Mouse (Mus musculus) erythroblast, embryonic 14.5 days (primary cell): ENCODE results near the gene C530025M09Rik. TPM values are rescaled to one million over a fixed set of nuclear protein-coding genes. Genes with fewer than 3 reads are reported as not detected.

Source experiments
- H3K27me3 ChIP-seq: 2 replicates; pipeline ENCODE4 v1.6.1; 2012; ENCODE audit warnings: inconsistent platforms; ENCODE audit not compliant: control insufficient read depth
- H3K36me3 ChIP-seq: 2 replicates; pipeline ENCODE4 v1.6.1; 2012; ENCODE audit warnings: mild to moderate bottlenecking, inconsistent platforms; ENCODE audit not compliant: control insufficient read depth
- H3K4me1 ChIP-seq: 2 replicates; pipeline ENCODE4 v1.6.1; 2012; ENCODE audit warnings: inconsistent platforms; ENCODE audit not compliant: control insufficient read depth
- H3K4me3 ChIP-seq: replicated peaks from 2 replicates; pipeline ENCODE3; 2012; ENCODE audit warnings: moderate library complexity, mild to moderate bottlenecking, inconsistent platforms
- H3K9me3 ChIP-seq: 2 replicates; pipeline ENCODE4 v1.6.1; 2012; ENCODE audit warnings: low read length, inconsistent platforms, mixed read lengths; ENCODE audit not compliant: control insufficient read depth
- GATA1 ChIP-seq: IDR thresholded peaks from 2 replicates; pipeline ENCODE4 v1.6.1; 2012; ENCODE audit warnings: low read length, inconsistent platforms, mixed read lengths
- TAL1 ChIP-seq: IDR thresholded peaks from 3 replicates; pipeline ENCODE4 v1.6.1; 2012; ENCODE audit warnings: low read length, inconsistent platforms, mixed read lengths
- polyA plus RNA-seq: library from polyadenylated mRNA; stranded (reverse); fragments of >175 nt; gene quantifications from 2 replicates; pipeline ENCODE4 v1.2.3, GENCODE M21; 2012

Gene C530025M09Rik
- not detected in 2 replicates for polyA plus RNA-seq

GRCm38 (mm10) chr2:149830536-149831458 lies at the start of gene C530025M09Rik:
Gene C530025M09Rik (minus strand): TSS chr2:149831213.
- Histone ChIP-seq H3K27me3 (peaks cover 38% of the 10 kb centered on the region), H3K36me3 (no peaks in the 10 kb centered on the region), H3K4me1 (no peaks in the 10 kb centered on the region), H3K4me3 (no peak within 1 kb of the TSS), H3K9me3 (peaks cover 3% of the 10 kb centered on the region; the same call in 1 of the 2 replicates)
- TF ChIP-seq TAL1: no peak
- TF ChIP-seq GATA1: no peak

- no peaks in the 10 kb centered on the region for H3K36me3 ChIP-seq
- no peaks in the 10 kb centered on the region for H3K27me3 ChIP-seq
- TF ChIP-seq GATA1 (no peak), TAL1 (no peak)
- H3K9me3 ChIP-seq: peaks cover 7% of the 10 kb centered on the region
- no peaks in the 10 kb centered on the region for H3K4me1 ChIP-seq
- no peak overlapping the region for H3K4me3 ChIP-seq
These were observed 46.9 kb upstream of the C530025M09Rik start for GRCm38 (mm10) chr2:149877954-149878353.

- Histone ChIP-seq H3K4me3 (no peak overlapping the region), H3K27me3 (no peaks in the 10 kb centered on the region), H3K4me1 (no peaks in the 10 kb centered on the region), H3K9me3 (peaks cover 12% of the 10 kb centered on the region), H3K36me3 (no peaks in the 10 kb centered on the region)
- no peak for TF ChIP-seq TAL1
These were observed 42.3 kb upstream of the C530025M09Rik start for GRCm38 (mm10) chr2:149873346-149873745.

GRCm38 (mm10) chr2:149872496-149872895 lies 41.5 kb upstream of the C530025M09Rik start:
- Histone ChIP-seq H3K27me3 (no peaks in the 10 kb centered on the region), H3K4me3 (no peak overlapping the region), H3K4me1 (no peaks in the 10 kb centered on the region), H3K36me3 (no peaks in the 10 kb centered on the region), H3K9me3 (peaks cover 12% of the 10 kb centered on the region)
- no peak for TF ChIP-seq GATA1
- no peak for TF ChIP-seq TAL1

- H3K27me3 ChIP-seq: no peaks in the 10 kb centered on the region
- no peak overlapping the region for H3K4me3 ChIP-seq
- no peaks in the 10 kb centered on the region for H3K36me3 ChIP-seq
- no peak for TF ChIP-seq GATA1
- TF ChIP-seq TAL1: no peak
- H3K4me1 ChIP-seq: no peaks in the 10 kb centered on the region
- peaks cover 14% of the 10 kb centered on the region for H3K9me3 ChIP-seq
These were observed 39.5 kb upstream of the C530025M09Rik start for GRCm38 (mm10) chr2:149870496-149870895.

GRCm38 (mm10) chr2:149865914-149866435 lies 35.0 kb upstream of the C530025M09Rik start:
- TF ChIP-seq GATA1: no peak
- no peak for TF ChIP-seq TAL1
- H3K36me3 ChIP-seq: no peaks in the 10 kb centered on the region
- no peaks in the 10 kb centered on the region for H3K27me3 ChIP-seq
- H3K4me3 ChIP-seq: no peak overlapping the region
- no peaks in the 10 kb centered on the region for H3K4me1 ChIP-seq
- H3K9me3 ChIP-seq: peaks cover 15% of the 10 kb centered on the region

- TF ChIP-seq TAL1 (no peak), GATA1 (no peak)
- peaks cover 20% of the 10 kb centered on the region for H3K9me3 ChIP-seq
- no peaks in the 10 kb centered on the region for H3K4me1 ChIP-seq
- no peaks in the 10 kb centered on the region for H3K36me3 ChIP-seq
- no peak overlapping the region for H3K4me3 ChIP-seq
- H3K27me3 ChIP-seq: no peaks in the 10 kb centered on the region
These were observed 30.0 kb upstream of the C530025M09Rik start for GRCm38 (mm10) chr2:149861002-149861401.

GRCm38 (mm10) chr2:149848778-149849177 lies 17.8 kb upstream of the C530025M09Rik start:
- H3K36me3 ChIP-seq: no peaks in the 10 kb centered on the region
- no peaks in the 10 kb centered on the region; the same call in 1 of the 2 replicates for H3K9me3 ChIP-seq
- TF ChIP-seq TAL1 (no peak), GATA1 (no peak)
- H3K4me1 ChIP-seq: no peaks in the 10 kb centered on the region
- no peaks in the 10 kb centered on the region for H3K27me3 ChIP-seq
- no peak overlapping the region for H3K4me3 ChIP-seq

- Histone ChIP-seq H3K36me3 (no peaks in the 10 kb centered on the region), H3K4me3 (no peak overlapping the region), H3K4me1 (no peaks in the 10 kb centered on the region), H3K9me3 (peaks cover 4% of the 10 kb centered on the region; the same call in 1 of the 2 replicates), H3K27me3 (no peaks in the 10 kb centered on the region)
- TF ChIP-seq TAL1 (no peak), GATA1 (no peak)
These were observed 13.6 kb upstream of the C530025M09Rik start for GRCm38 (mm10) chr2:149844575-149844974.
